Mouse (Mus musculus): ENCODE data around the gene Gucd1. TPM values are rescaled to one million over a fixed set of nuclear protein-coding genes. Genes with fewer than 3 reads are reported as not detected.
"Not testable (repeated sequence)": the region's sequence is repeated elsewhere in the genome, so short reads cannot be mapped to it uniquely, and the experiment has no call there.

Gucd1 gene
- polyA plus RNA-seq, 1 experiment from 2014 or later: 46.9 TPM

DNA sequence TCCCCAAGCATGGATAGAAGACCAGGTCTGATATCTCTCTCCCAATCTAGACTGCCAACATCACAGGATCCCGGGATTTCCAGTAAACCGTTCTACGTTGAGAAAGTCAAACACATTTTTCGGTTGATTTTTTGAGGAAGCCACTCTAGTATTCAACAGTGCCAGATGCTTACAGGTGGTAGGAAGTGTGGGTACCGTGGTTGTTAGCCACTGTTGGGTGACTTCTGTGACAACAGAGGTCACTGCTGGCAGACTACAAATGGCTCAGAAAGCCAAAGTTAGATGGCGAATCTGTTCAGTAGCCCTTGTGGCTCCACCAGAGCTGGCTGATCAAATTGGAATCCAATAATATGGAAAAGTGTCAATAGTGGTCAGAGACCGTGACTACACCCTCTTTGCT, 14.1 kb downstream of the Gucd1 start:
- Histone ChIP-seq H3K36me3 (ENCODE audit: control insufficient read depth, insufficient read depth, low read length) (peaks cover 16% of the 10 kb centered on the region), H3K4me2 (replicated peaks; ENCODE audit: low read depth, low read length) (no peak overlapping the region), H3K9ac (ENCODE audit: low read depth, low read length) (no peak overlapping the region), H3K4me3 (ENCODE audit: low read length) (no peak overlapping the region), H3K27ac (ENCODE audit: low read depth, low read length) (no peak overlapping the region), H3K9me3 (ENCODE audit: control insufficient read depth, low read length) (peaks cover 4% of the 10 kb centered on the region; the same call in 1 of the 2 replicates), H3K4me1 (ENCODE audit: control insufficient read depth, insufficient read depth, low read length) (no peaks in the 10 kb centered on the region), H3K27me3 (ENCODE audit: control insufficient read depth, insufficient read depth, low read length) (no peaks in the 10 kb centered on the region)
- ATAC-seq (ENCODE audit: low FRiP score, low TSS enrichment): no peak
- 96% methylated on average over 7 of the region's 7 CpGs for WGBS

- H3K36me3 ChIP-seq (ENCODE audit: control insufficient read depth, insufficient read depth, low read length): no peaks in the 10 kb centered on the region; the same call in 1 of the 2 replicates
- peaks cover 4% of the 10 kb centered on the region; the same call in 1 of the 2 replicates for H3K9me3 ChIP-seq (ENCODE audit: control insufficient read depth, low read length)
- no peak for ATAC-seq (ENCODE audit: low FRiP score, low TSS enrichment)
- 93% methylated on average over 1 of the region's 1 CpGs for WGBS
- H3K27ac ChIP-seq (ENCODE audit: low read depth, low read length): no peak overlapping the region
- H3K4me2 ChIP-seq (replicated peaks; ENCODE audit: low read depth, low read length): no peak overlapping the region
- H3K9ac ChIP-seq (ENCODE audit: low read depth, low read length): no peak overlapping the region
- H3K27me3 ChIP-seq (ENCODE audit: control insufficient read depth, insufficient read depth, low read length): no peaks in the 10 kb centered on the region
- H3K4me1 ChIP-seq (ENCODE audit: control insufficient read depth, insufficient read depth, low read length): no peaks in the 10 kb centered on the region
- no peak overlapping the region for H3K4me3 ChIP-seq (ENCODE audit: low read length)
Observed at GRCm38 (mm10) chr10:75501641-75502040, 16.1 kb downstream of the Gucd1 start.

DNA sequence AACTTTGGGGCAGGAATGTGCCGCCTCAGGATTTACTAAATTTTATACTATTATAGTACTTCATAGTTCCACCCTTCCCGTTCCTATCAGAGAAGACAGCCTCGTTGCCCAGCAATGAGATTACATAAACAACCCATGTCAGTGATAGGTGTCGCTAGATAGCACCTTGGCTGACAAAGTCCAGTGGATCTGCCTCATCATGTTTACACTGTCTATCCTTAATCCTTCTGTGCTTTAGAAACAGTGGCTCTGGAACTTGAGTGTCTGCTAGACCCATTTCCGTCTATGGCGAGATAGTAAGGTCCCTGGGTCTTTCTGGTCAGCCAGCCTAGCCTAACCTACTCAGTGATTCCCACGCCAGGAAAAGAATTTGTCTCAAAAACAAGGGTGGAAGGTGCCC, 17.4 kb downstream of the Gucd1 start:
- Histone ChIP-seq H3K4me1 (ENCODE audit: control insufficient read depth, insufficient read depth, low read length) (no peaks in the 10 kb centered on the region), H3K9me3 (ENCODE audit: control insufficient read depth, low read length) (peaks cover 4% of the 10 kb centered on the region; the same call in 1 of the 2 replicates), H3K4me3 (ENCODE audit: low read length) (no peak overlapping the region), H3K4me2 (replicated peaks; ENCODE audit: low read depth, low read length) (no peak overlapping the region), H3K9ac (ENCODE audit: low read depth, low read length) (no peak overlapping the region), H3K27me3 (ENCODE audit: control insufficient read depth, insufficient read depth, low read length) (no peaks in the 10 kb centered on the region), H3K36me3 (ENCODE audit: control insufficient read depth, insufficient read depth, low read length) (no peaks in the 10 kb centered on the region), H3K27ac (ENCODE audit: low read depth, low read length) (no peak overlapping the region)
- no peak for ATAC-seq (ENCODE audit: low FRiP score, low TSS enrichment)
- 68% methylated on average over 7 of the region's 7 CpGs for WGBS

- Histone ChIP-seq H3K27me3 (ENCODE audit: control insufficient read depth, insufficient read depth, low read length) (no peaks in the 10 kb centered on the region), H3K9me3 (ENCODE audit: control insufficient read depth, low read length) (peaks cover 4% of the 10 kb centered on the region; the same call in 1 of the 2 replicates), H3K4me1 (ENCODE audit: control insufficient read depth, insufficient read depth, low read length) (no peaks in the 10 kb centered on the region), H3K27ac (ENCODE audit: low read depth, low read length) (no peak overlapping the region), H3K4me2 (replicated peaks; ENCODE audit: low read depth, low read length) (no peak overlapping the region), H3K4me3 (ENCODE audit: low read length) (no peak overlapping the region), H3K9ac (ENCODE audit: low read depth, low read length) (no peak overlapping the region), H3K36me3 (ENCODE audit: control insufficient read depth, insufficient read depth, low read length) (no peaks in the 10 kb centered on the region)
- no peak for ATAC-seq (ENCODE audit: low FRiP score, low TSS enrichment)
- 51% methylated on average over 3 of the region's 3 CpGs for WGBS
Observed at GRCm38 (mm10) chr10:75499791-75500190, 18.0 kb downstream of the Gucd1 start.

DNA sequence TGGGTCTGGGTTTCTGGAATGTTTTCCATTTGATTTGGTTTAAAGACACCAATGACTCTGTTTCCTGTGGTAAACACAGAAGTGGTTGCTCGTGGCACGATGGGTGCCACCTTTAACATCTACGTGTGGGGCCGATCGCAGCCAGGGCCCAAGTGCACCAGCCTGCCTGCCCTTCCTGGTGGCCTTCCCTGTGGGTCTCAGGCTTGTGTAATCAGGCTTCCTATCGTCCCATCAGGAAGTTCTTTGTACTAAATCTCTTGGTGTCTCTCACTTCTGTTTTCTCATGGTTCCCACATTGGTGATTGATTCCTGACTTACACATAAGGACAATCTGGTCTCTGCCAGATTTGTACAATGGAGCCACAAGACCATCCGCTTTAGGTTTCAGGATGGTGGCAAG, 18.6 kb downstream of the Gucd1 start:
- not testable (repeated sequence) for H3K4me1 ChIP-seq (ENCODE audit: control insufficient read depth, insufficient read depth, low read length); H3K4me2 ChIP-seq (replicated peaks; ENCODE audit: low read depth, low read length); H3K27ac ChIP-seq (ENCODE audit: low read depth, low read length); H3K9ac ChIP-seq (ENCODE audit: low read depth, low read length); H3K4me3 ChIP-seq (ENCODE audit: low read length); ATAC-seq (ENCODE audit: low FRiP score, low TSS enrichment); H3K27me3 ChIP-seq (ENCODE audit: control insufficient read depth, insufficient read depth, low read length); H3K9me3 ChIP-seq (ENCODE audit: control insufficient read depth, low read length); H3K36me3 ChIP-seq (ENCODE audit: control insufficient read depth, insufficient read depth, low read length)
- 85% methylated on average over 7 of the region's 7 CpGs for WGBS

- no peaks in the 10 kb centered on the region for H3K36me3 ChIP-seq (ENCODE audit: control insufficient read depth, insufficient read depth, low read length)
- ATAC-seq (ENCODE audit: low FRiP score, low TSS enrichment): no peak
- no peaks in the 10 kb centered on the region for H3K4me1 ChIP-seq (ENCODE audit: control insufficient read depth, insufficient read depth, low read length)
- no peak overlapping the region for H3K4me2 ChIP-seq (replicated peaks; ENCODE audit: low read depth, low read length)
- H3K9ac ChIP-seq (ENCODE audit: low read depth, low read length): no peak overlapping the region
- H3K4me3 ChIP-seq (ENCODE audit: low read length): no peak overlapping the region
- H3K27me3 ChIP-seq (ENCODE audit: control insufficient read depth, insufficient read depth, low read length): no peaks in the 10 kb centered on the region
- H3K27ac ChIP-seq (ENCODE audit: low read depth, low read length): no peak overlapping the region
- no peaks in the 10 kb centered on the region for H3K9me3 ChIP-seq (ENCODE audit: control insufficient read depth, low read length)
Observed at GRCm38 (mm10) chr10:75495921-75496320, 21.9 kb downstream of the Gucd1 start.

- H3K4me1 ChIP-seq (ENCODE audit: control insufficient read depth, insufficient read depth, low read length): no peaks in the 10 kb centered on the region
- no peak overlapping the region for H3K4me2 ChIP-seq (replicated peaks; ENCODE audit: low read depth, low read length)
- no peaks in the 10 kb centered on the region for H3K36me3 ChIP-seq (ENCODE audit: control insufficient read depth, insufficient read depth, low read length)
- H3K4me3 ChIP-seq (ENCODE audit: low read length): no peak overlapping the region
- H3K9ac ChIP-seq (ENCODE audit: low read depth, low read length): no peak overlapping the region
- ATAC-seq (ENCODE audit: low FRiP score, low TSS enrichment): no peak
- 65% methylated on average over 6 of the region's 6 CpGs for WGBS
- no peak overlapping the region for H3K27ac ChIP-seq (ENCODE audit: low read depth, low read length)
- no peaks in the 10 kb centered on the region for H3K9me3 ChIP-seq (ENCODE audit: control insufficient read depth, low read length)
- H3K27me3 ChIP-seq (ENCODE audit: control insufficient read depth, insufficient read depth, low read length): no peaks in the 10 kb centered on the region
Observed at GRCm38 (mm10) chr10:75495304-75495703, 22.5 kb downstream of the Gucd1 start.

GRCm38 (mm10) chr10:75491936-75492262, 25.9 kb downstream of the Gucd1 start:
- Histone ChIP-seq H3K4me3 (ENCODE audit: low read length) (no peak overlapping the region), H3K9ac (ENCODE audit: low read depth, low read length) (no peak overlapping the region), H3K9me3 (ENCODE audit: control insufficient read depth, low read length) (no peaks in the 10 kb centered on the region), H3K36me3 (ENCODE audit: control insufficient read depth, insufficient read depth, low read length) (no peaks in the 10 kb centered on the region), H3K4me2 (replicated peaks; ENCODE audit: low read depth, low read length) (no peak overlapping the region), H3K4me1 (ENCODE audit: control insufficient read depth, insufficient read depth, low read length) (no peaks in the 10 kb centered on the region), H3K27me3 (ENCODE audit: control insufficient read depth, insufficient read depth, low read length) (no peaks in the 10 kb centered on the region), H3K27ac (ENCODE audit: low read depth, low read length) (no peak overlapping the region)
- 44% methylated on average over 2 of the region's 2 CpGs for WGBS
- ATAC-seq (ENCODE audit: low FRiP score, low TSS enrichment): no peak

DNA sequence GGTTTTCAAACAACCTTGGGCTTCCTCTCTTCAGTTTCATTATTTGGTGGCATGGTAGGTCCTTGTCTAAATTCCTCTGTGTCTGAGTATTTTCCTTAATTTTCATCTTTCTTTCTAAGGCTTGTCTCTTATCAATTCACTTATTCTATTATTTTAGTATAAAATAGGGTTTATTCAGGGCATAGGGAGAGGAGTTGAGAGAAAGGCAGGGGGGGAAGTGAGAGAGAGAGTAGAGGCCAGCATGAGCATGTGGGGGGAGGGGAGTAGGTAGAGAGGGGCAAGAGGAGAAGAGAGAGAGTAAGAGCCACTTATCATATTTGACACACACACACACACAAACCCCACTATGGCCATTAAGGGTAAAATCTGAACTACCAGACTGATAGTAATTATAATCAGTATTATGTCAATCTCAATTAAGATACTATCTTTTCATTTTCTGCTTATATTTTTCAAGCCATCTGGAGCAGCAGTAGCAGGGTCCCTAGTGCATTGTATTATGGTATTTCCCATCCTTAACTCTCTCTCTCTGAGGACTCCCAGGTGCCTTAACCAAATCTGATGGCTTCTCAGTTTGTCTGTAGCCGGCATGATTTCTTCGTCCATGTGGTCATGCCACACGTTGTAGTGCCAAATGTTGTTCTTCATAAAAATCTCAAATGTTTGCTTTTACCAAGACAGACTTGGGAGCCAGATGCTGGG, 26.4 kb downstream of the Gucd1 start:
- Histone ChIP-seq H3K4me1 (ENCODE audit: control insufficient read depth, insufficient read depth, low read length) (no peaks in the 10 kb centered on the region), H3K36me3 (ENCODE audit: control insufficient read depth, insufficient read depth, low read length) (no peaks in the 10 kb centered on the region), H3K4me2 (replicated peaks; ENCODE audit: low read depth, low read length) (no peak overlapping the region), H3K27me3 (ENCODE audit: control insufficient read depth, insufficient read depth, low read length) (no peaks in the 10 kb centered on the region), H3K9me3 (ENCODE audit: control insufficient read depth, low read length) (no peaks in the 10 kb centered on the region), H3K27ac (ENCODE audit: low read depth, low read length) (no peak overlapping the region), H3K9ac (ENCODE audit: low read depth, low read length) (no peak overlapping the region), H3K4me3 (ENCODE audit: low read length) (no peak overlapping the region)
- WGBS: 87% methylated on average over 3 of the region's 3 CpGs
- no peak for ATAC-seq (ENCODE audit: low FRiP score, low TSS enrichment)

All from kidney, embryonic 14.5 days (tissue).